Mouse (Mus musculus) heart, adult 2 months (tissue): Measurements from ENCODE around the gene Stx8.

Experiments
- CTCF ChIP-seq: fragments of 200-600 bp; IDR thresholded peaks from 2 replicates; pipeline ENCODE4 v1.8.1; 2022; ENCODE audit warnings: antibody characterized with exemption, mild to moderate bottlenecking, moderate library complexity
- POLR2A ChIP-seq: fragments of 200-500 bp; IDR thresholded peaks from 2 replicates; pipeline ENCODE4 v1.6.1; 2011; ENCODE audit warnings: mild to moderate bottlenecking, low read depth, low read length, control low read depth; ENCODE audit not compliant: insufficient read depth

DNA sequence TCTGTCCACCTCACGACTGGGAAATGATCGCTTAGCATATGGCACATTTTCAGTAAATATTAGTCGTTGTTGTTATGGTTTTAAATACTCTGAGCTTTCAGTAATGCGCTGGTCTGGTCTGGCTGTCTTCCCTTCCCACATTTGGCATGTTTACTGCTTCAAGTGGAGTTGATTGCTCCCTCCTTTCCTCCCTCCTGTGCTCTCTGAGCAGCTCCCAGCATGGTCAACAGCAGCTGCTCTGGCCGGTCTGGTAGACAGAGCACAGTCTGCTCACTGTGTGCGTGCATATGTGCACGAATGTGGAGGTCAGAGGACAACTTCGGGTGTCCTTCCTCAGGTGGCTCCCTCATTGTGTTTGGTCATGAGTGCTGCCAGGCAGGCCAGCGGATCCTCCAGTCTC lies 120.2 kb downstream of the Stx8 start:
- no peak for TF ChIP-seq POLR2A
- TF ChIP-seq CTCF, result no peak
